Mouse (Mus musculus) kidney, adult 2 months (tissue): ENCODE measurements at regions not wholly inside any gene's neighbourhood (a gene's known extent, or its start where the extent isn't known, plus 50 kb on each side); places are given as distances from the start of the nearest gene placed in this dataset.

Source experiments
- CTCF ChIP-seq: fragments of 200-500 bp; conservative IDR thresholded peaks from 2 replicates; pipeline ENCODE4 v1.5.1; 2011; ENCODE audit warnings: low read depth, mild to moderate bottlenecking, control low read depth, low read length, moderate library complexity, mixed read lengths; ENCODE audit not compliant: insufficient read depth, insufficient read length
- POLR2A ChIP-seq: fragments of 200-500 bp; IDR thresholded peaks from one replicate; pipeline ENCODE4 v1.6.1; 2011; ENCODE audit warnings: low read depth, low read length, control low read depth

GRCm38 (mm10) chr9:74801091-74801490 lies 60.6 kb upstream of the Onecut1 start:
- TF ChIP-seq POLR2A: no peak
- TF ChIP-seq CTCF: no peak
